Mouse (Mus musculus) liver, embryonic 11.5 days (tissue): Measurements from ENCODE around the gene Cryba4. TPM values are rescaled to one million over a fixed set of nuclear protein-coding genes. Genes with fewer than 3 reads are reported as not detected.
A peak's percentile ranks its signal among the peaks of the same experiment; 100 is the strongest.

Experiments used
- ATAC-seq: fragments of 200-750 bp; cut with Nextera tagmentation; replicated peaks from 2 replicates; pipeline ENCODE4 v1.8.0; 2017; ENCODE audit warnings: moderate number of reproducible peaks, mild to moderate bottlenecking, moderate TSS enrichment, moderate library complexity; ENCODE audit not compliant: low FRiP score
- DNase-seq: peaks from one replicate; pipeline ENCODE4 v3.0.0-alpha.2; 2017; ENCODE audit warnings: low spot score
- H3K27ac ChIP-seq: fragments of 300-500 bp; sonication (generic); 2 replicates; pipeline ENCODE4 v1.5.1; 2014; ENCODE audit warnings: mild to moderate bottlenecking, low read depth, low read length, control low read depth
- H3K27me3 ChIP-seq: fragments of 300-500 bp; sonication (generic); replicated peaks from 2 replicates; pipeline ENCODE4 v1.6.1; 2014; ENCODE audit warnings: low read length, mixed read lengths; ENCODE audit not compliant: control insufficient read depth, insufficient read depth
- H3K36me3 ChIP-seq: fragments of 300-500 bp; sonication (generic); 2 replicates; pipeline ENCODE4 v1.6.1; 2014; ENCODE audit warnings: mild to moderate bottlenecking, low read length, moderate library complexity, mixed read lengths; ENCODE audit not compliant: control insufficient read depth, insufficient read depth
- H3K4me1 ChIP-seq: fragments of 300-500 bp; sonication (generic); replicated peaks from 2 replicates; pipeline ENCODE4 v1.6.1; 2014; ENCODE audit warnings: low read length, mixed read lengths; ENCODE audit not compliant: control insufficient read depth, insufficient read depth
- H3K4me2 ChIP-seq: fragments of 300-500 bp; sonication (generic); 2 replicates; pipeline ENCODE4 v1.6.1; 2014; ENCODE audit warnings: mild to moderate bottlenecking, control low read depth, moderate library complexity
- H3K4me3 ChIP-seq: fragments of 300-500 bp; sonication (generic); 2 replicates; pipeline ENCODE4 v1.5.1; 2014; ENCODE audit warnings: low read depth, low read length, control low read depth
- H3K9ac ChIP-seq: fragments of 300-500 bp; sonication (generic); 2 replicates; pipeline ENCODE4 v1.6.1; 2014; ENCODE audit warnings: low read depth, low read length, control low read depth
- H3K9me3 ChIP-seq: fragments of 300-500 bp; sonication (generic); 2 replicates; pipeline ENCODE4 v1.6.1; 2016; ENCODE audit warnings: low read length, inconsistent platforms, mixed read lengths; ENCODE audit not compliant: control insufficient read depth
- WGBS: fragments of 180-500 bp; shearing (Covaris S2); extraction: QIAGEN DNeasy Blood & Tissue Kit; methylation state at CpG from one replicate; pipeline ENCODE4 v1.1.7; 2014; 5-methylcytosine and 5-hydroxymethylcytosine counted together
- polyA plus RNA-seq: library from polyadenylated mRNA; unstranded; fragments of >200 nt; fragmentation: Nextera tagmentation; extraction: Ambion mirVana; gene quantifications from 2 replicates; pipeline ENCODE4 v1.2.1, GENCODE M21; 2014

The Cryba4 gene
- polyA plus RNA-seq, 1 experiment from 2014 or later = 1.3 TPM

- no peaks in the 10 kb centered on the region; the same call in 1 of the 2 replicates for H3K36me3 ChIP-seq
- H3K27ac ChIP-seq = peak overlapping the region; percentile 81
- peak overlapping the region; percentile 37 for H3K4me2 ChIP-seq
- no peak overlapping the region for H3K4me3 ChIP-seq
- no peaks in the 10 kb centered on the region for H3K27me3 ChIP-seq
- DNase-seq = no peak
- H3K9me3 ChIP-seq = no peaks in the 10 kb centered on the region
- H3K9ac ChIP-seq = no peak overlapping the region
- 40% methylated on average over 9 of the region's 9 CpGs for WGBS
- no peak for ATAC-seq
- H3K4me1 ChIP-seq = peaks cover 92% of the 10 kb centered on the region
Observed at GRCm38 (mm10) chr5:112282780-112283482, 30.6 kb upstream of the Cryba4 start.

DNA sequence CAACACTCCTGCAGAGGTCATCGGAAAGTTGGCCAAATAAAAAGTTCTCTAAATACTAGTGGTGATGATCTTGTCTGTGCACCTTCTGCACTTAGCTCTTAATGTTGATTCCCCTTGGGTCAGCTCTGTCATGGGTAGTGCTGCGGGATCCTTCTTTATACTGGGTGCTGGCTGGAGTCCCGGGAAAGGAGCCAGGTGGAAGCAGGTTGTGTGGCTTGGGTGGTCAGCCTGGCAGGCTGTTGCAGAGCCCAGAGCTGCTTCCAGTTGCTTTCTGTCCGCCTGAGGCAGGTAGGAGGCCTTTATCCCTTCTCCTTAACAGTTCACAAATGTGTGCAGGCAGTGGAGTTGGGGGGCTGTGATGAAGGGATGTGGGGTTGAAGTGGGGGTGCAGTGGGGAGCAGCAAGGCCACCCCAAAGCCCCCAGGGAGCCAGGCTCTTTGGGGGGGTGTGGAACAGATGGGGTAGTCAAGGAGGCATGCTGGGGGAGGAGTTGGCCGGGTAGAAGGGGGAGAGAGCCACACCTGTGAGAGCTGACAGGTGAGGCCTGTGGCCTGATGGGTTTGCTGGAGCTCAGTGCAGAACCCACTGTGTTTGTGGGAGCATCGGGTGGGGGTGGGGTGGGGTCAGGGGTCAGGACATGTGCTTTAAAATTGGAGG is 29.9 kb upstream of the Cryba4 start:
- ATAC-seq (no peak), DNase-seq (no peak)
- H3K4me1 ChIP-seq = peaks cover 91% of the 10 kb centered on the region
- H3K9ac ChIP-seq = no peak overlapping the region
- WGBS = 58% methylated on average over 6 of the region's 6 CpGs
- H3K27me3 ChIP-seq = no peaks in the 10 kb centered on the region
- no peaks in the 10 kb centered on the region; the same call in 1 of the 2 replicates for H3K36me3 ChIP-seq
- no peak overlapping the region for H3K4me3 ChIP-seq
- peak overlapping the region; percentile 81 for H3K27ac ChIP-seq
- H3K4me2 ChIP-seq = peak overlapping the region; percentile 30
- no peaks in the 10 kb centered on the region for H3K9me3 ChIP-seq

- no peak overlapping the region; the same call in 1 of the 2 replicates for H3K4me3 ChIP-seq
- no peaks in the 10 kb centered on the region; the same call in 1 of the 2 replicates for H3K36me3 ChIP-seq
- H3K27me3 ChIP-seq = no peaks in the 10 kb centered on the region
- no peak for DNase-seq
- no peak for ATAC-seq
- peak overlapping the region; percentile 81 for H3K27ac ChIP-seq
- no peaks in the 10 kb centered on the region for H3K9me3 ChIP-seq
- no peak overlapping the region for H3K9ac ChIP-seq
- peak overlapping the region; percentile 30 for H3K4me2 ChIP-seq
- peaks cover 85% of the 10 kb centered on the region for H3K4me1 ChIP-seq
- WGBS = 74% methylated on average over 4 of the region's 4 CpGs
Observed at GRCm38 (mm10) chr5:112281676-112282075, 29.4 kb upstream of the Cryba4 start.

GRCm38 (mm10) chr5:112280863-112281660 is 28.7 kb upstream of the Cryba4 start:
- no peaks in the 10 kb centered on the region for H3K9me3 ChIP-seq
- peak overlapping the region; percentile 13; the same call in 1 of the 2 replicates for H3K4me3 ChIP-seq
- DNase-seq (no peak), ATAC-seq (no peak)
- peak overlapping the region; percentile 81 for H3K27ac ChIP-seq
- 73% methylated on average over 15 of the region's 15 CpGs for WGBS
- H3K27me3 ChIP-seq = no peaks in the 10 kb centered on the region
- peaks cover 79% of the 10 kb centered on the region for H3K4me1 ChIP-seq
- H3K9ac ChIP-seq = peak overlapping the region; percentile 49; the same call in 1 of the 2 replicates
- peak overlapping the region; percentile 83 for H3K4me2 ChIP-seq
- H3K36me3 ChIP-seq = no peaks in the 10 kb centered on the region; the same call in 1 of the 2 replicates

DNA sequence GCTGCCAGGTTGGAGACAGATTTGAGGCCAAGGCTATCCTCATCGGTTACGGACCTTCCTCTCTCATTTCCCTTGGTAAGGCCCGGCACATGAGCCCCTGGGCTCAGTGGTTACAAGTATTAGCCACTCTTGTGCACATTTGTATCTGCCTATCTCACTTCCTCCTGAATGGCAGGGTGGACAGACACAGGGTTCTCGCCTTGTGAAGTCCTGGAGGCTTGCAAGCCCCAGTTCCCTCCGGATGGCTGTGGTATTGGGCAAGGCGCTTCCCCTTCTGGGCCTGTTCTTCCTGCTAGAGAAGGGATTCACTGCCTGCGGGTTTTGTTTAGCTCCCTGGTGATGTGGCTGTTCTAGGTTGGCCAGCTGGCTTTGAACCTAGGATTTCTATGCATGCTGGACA is 27.8 kb upstream of the Cryba4 start:
- ATAC-seq = no peak
- Histone ChIP-seq H3K4me1 (peaks cover 74% of the 10 kb centered on the region), H3K4me2 (peak overlapping the region; percentile 83), H3K9ac (peak overlapping the region; percentile 49), H3K36me3 (no peaks in the 10 kb centered on the region), H3K4me3 (0 out of 2 replicates have a peak overlapping the region, but pooled peaks have one; percentile 11), H3K27me3 (no peaks in the 10 kb centered on the region), H3K9me3 (no peaks in the 10 kb centered on the region), H3K27ac (peak overlapping the region; percentile 60)
- WGBS = 54% methylated on average over 7 of the region's 7 CpGs
- DNase-seq = no peak

GRCm38 (mm10) chr5:112279181-112280021 is 27.1 kb upstream of the Cryba4 start:
- WGBS = 58% methylated on average over 17 of the region's 17 CpGs
- Histone ChIP-seq H3K4me1 (peaks cover 70% of the 10 kb centered on the region), H3K27ac (peak overlapping the region; percentile 60), H3K36me3 (no peaks in the 10 kb centered on the region), H3K9me3 (no peaks in the 10 kb centered on the region), H3K9ac (peak overlapping the region; percentile 49), H3K4me2 (peak overlapping the region; percentile 83), H3K27me3 (no peaks in the 10 kb centered on the region), H3K4me3 (peak overlapping the region; percentile 11; the same call in 1 of the 2 replicates)
- ATAC-seq (no peak), DNase-seq (no peak)

DNA sequence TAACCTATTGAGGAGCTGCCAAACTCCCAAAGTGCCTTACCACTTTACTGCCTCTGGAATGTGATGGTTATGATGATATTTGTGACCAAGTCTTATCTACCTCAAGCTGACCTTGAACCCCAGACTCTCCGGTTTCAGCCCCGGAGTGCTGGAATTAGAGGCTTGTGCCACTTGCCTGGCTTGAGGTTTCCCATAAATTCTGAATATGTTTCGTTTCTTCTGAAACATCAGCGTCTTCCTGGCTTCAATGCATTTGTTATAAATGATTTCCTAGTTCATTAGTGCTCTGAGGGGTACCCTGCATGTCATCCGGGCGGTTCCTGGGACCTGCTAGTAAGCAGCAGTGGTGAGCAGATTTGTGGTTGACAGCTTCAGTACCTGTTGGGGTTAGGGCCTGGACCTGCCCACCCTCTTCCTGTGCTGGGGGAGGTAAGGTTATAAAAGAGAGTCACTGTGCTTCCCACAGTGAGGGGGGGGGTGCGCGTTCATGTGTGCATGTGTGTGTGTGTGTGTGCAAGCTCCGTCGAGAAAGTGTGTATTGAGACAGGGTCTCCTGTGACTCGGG is 25.7 kb upstream of the Cryba4 start:
- peak overlapping the region; percentile 89; the same call in 1 of the 2 replicates for H3K9ac ChIP-seq
- no peaks in the 10 kb centered on the region for H3K27me3 ChIP-seq
- ATAC-seq = no peak
- peaks cover 56% of the 10 kb centered on the region for H3K4me1 ChIP-seq
- no peaks in the 10 kb centered on the region for H3K36me3 ChIP-seq
- no peak overlapping the region for H3K27ac ChIP-seq
- no peak for DNase-seq
- H3K9me3 ChIP-seq = no peaks in the 10 kb centered on the region
- peak overlapping the region; percentile 83 for H3K4me2 ChIP-seq
- H3K4me3 ChIP-seq = peak overlapping the region; percentile 83
- 67% methylated on average over 11 of the region's 11 CpGs for WGBS
